Mouse (Mus musculus) intestine, embryonic 14.5 days (tissue): Measurements from ENCODE around the gene Stpg4. TPM values are rescaled to one million over a fixed set of nuclear protein-coding genes. Genes with fewer than 3 reads are reported as not detected.

Source experiments
- ATAC-seq: fragments of 200-750 bp; cut with Nextera tagmentation; replicated peaks from 2 replicates; pipeline ENCODE4 v1.8.0; 2017; ENCODE audit warnings: low read depth, moderate number of reproducible peaks, moderate TSS enrichment, moderate library complexity; ENCODE audit not compliant: low FRiP score, low TSS enrichment
- DNase-seq: peaks from one replicate; pipeline ENCODE4 v3.0.0-alpha.2; 2018; ENCODE audit warnings: low spot score
- H3K27ac ChIP-seq: fragments of 300-500 bp; sonication (generic); 2 replicates; pipeline ENCODE4 v1.5.1; 2014; ENCODE audit warnings: low read depth, mild to moderate bottlenecking, control low read depth
- H3K27me3 ChIP-seq: fragments of 300-500 bp; sonication (generic); replicated peaks from 2 replicates; pipeline ENCODE4 v1.6.1; 2014; ENCODE audit warnings: low read length, control low read depth; ENCODE audit not compliant: control insufficient read depth, insufficient read depth
- H3K36me3 ChIP-seq: fragments of 300-500 bp; sonication (generic); 2 replicates; pipeline ENCODE4 v1.6.1; 2014; ENCODE audit warnings: low read length, control low read depth; ENCODE audit not compliant: control insufficient read depth, insufficient read depth
- H3K4me1 ChIP-seq: fragments of 300-500 bp; sonication (generic); replicated peaks from 2 replicates; pipeline ENCODE4 v1.6.1; 2014; ENCODE audit warnings: low read length, control low read depth, mixed read lengths; ENCODE audit not compliant: control insufficient read depth, insufficient read depth
- H3K4me2 ChIP-seq: fragments of 300-500 bp; sonication (generic); 2 replicates; pipeline ENCODE4 v1.6.1; 2014; ENCODE audit warnings: low read length
- H3K4me3 ChIP-seq: fragments of 300-500 bp; sonication (generic); 2 replicates; pipeline ENCODE4 v1.5.1; 2014; ENCODE audit warnings: low read depth, low read length, control low read depth, mixed read lengths
- H3K9ac ChIP-seq: fragments of 300-500 bp; sonication (generic); 2 replicates; pipeline ENCODE4 v1.6.1; 2014; ENCODE audit warnings: mild to moderate bottlenecking, low read length
- H3K9me3 ChIP-seq: fragments of 300-500 bp; sonication (generic); 2 replicates; pipeline ENCODE4 v1.6.1; 2016; ENCODE audit warnings: low read length, control low read depth; ENCODE audit not compliant: control insufficient read depth
- WGBS: fragments of 180-500 bp; shearing (Covaris S2); extraction: QIAGEN DNeasy Blood & Tissue Kit; methylation state at CpG from one replicate; pipeline ENCODE4 v1.1.7; 2014; 5-methylcytosine and 5-hydroxymethylcytosine counted together
- polyA plus RNA-seq: library from polyadenylated mRNA; unstranded; fragments of >200 nt; fragmentation: Nextera tagmentation; extraction: Ambion mirVana; gene quantifications from 2 replicates; pipeline ENCODE4 v1.2.1, GENCODE M21; 2014

Gene Stpg4
- polyA plus RNA-seq, 1 experiment from 2014 or later, result not detected

- DNase-seq (no peak), ATAC-seq (no peak)
- H3K9ac ChIP-seq, result no peak overlapping the region
- H3K4me2 ChIP-seq, result no peak overlapping the region
- H3K4me1 ChIP-seq, result 0 out of 2 replicates have a peak, but pooled peaks cover 2% of the 10 kb centered on the region
- 42% methylated on average over 4 of the region's 4 CpGs for WGBS
- no peak overlapping the region for H3K4me3 ChIP-seq
- H3K27me3 ChIP-seq, result no peaks in the 10 kb centered on the region
- no peaks in the 10 kb centered on the region for H3K9me3 ChIP-seq
- no peak overlapping the region for H3K27ac ChIP-seq
- H3K36me3 ChIP-seq, result no peaks in the 10 kb centered on the region
These were observed 82.3 kb downstream of the Stpg4 start for GRCm38 (mm10) chr17:87345252-87345593.

GRCm38 (mm10) chr17:87344441-87345251, 82.9 kb downstream of the Stpg4 start:
- H3K4me1 ChIP-seq, result no peaks in the 10 kb centered on the region

GRCm38 (mm10) chr17:87343060-87343703, 84.4 kb downstream of the Stpg4 start:
- no peak overlapping the region for H3K27ac ChIP-seq
- H3K36me3 ChIP-seq, result no peaks in the 10 kb centered on the region
- WGBS, result 64% methylated on average over 8 of the region's 8 CpGs
- no peaks in the 10 kb centered on the region for H3K4me1 ChIP-seq
- no peak for DNase-seq
- H3K4me3 ChIP-seq, result no peak overlapping the region
- H3K9me3 ChIP-seq, result no peaks in the 10 kb centered on the region
- H3K27me3 ChIP-seq, result no peaks in the 10 kb centered on the region
- H3K9ac ChIP-seq, result no peak overlapping the region
- no peak overlapping the region for H3K4me2 ChIP-seq
- ATAC-seq, result no peak

More at GRCm38 (mm10) chr17:87344441-87345251, 82.9 kb downstream of the Stpg4 start:
- Histone ChIP-seq H3K27me3 (no peaks in the 10 kb centered on the region), H3K36me3 (no peaks in the 10 kb centered on the region), H3K9me3 (no peaks in the 10 kb centered on the region), H3K4me3 (no peak overlapping the region), H3K9ac (no peak overlapping the region), H3K4me2 (no peak overlapping the region), H3K27ac (no peak overlapping the region)
- WGBS, result 72% methylated on average over 18 of the region's 18 CpGs
- DNase-seq (no peak), ATAC-seq (no peak)

Other genes starting within 250 kb of the Stpg4 start
- 87.9 and 93.9 TPM in 2 replicates for gene Mcfd2, start 161.8 kb downstream of the Stpg4 start, polyA plus RNA-seq
- gene Ttc7, start 144.9 kb downstream of the Stpg4 start, polyA plus RNA-seq, result 11.2 and 11.9 TPM in 2 replicates
- gene Calm2, start 19.2 kb upstream of the Stpg4 start, polyA plus RNA-seq, result 1,068 and 1,168 TPM in 2 replicates
- 792 and 803 TPM in 2 replicates for gene Epcam, start 208.2 kb upstream of the Stpg4 start, polyA plus RNA-seq
- gene Msh2, start 244.6 kb upstream of the Stpg4 start, polyA plus RNA-seq, result 57.9 and 64.1 TPM in 2 replicates